Mouse (Mus musculus) heart, embryonic 10.5 days (tissue): ENCODE measurements around the gene Rbpjl. TPM values are rescaled to one million over a fixed set of nuclear protein-coding genes. Genes with fewer than 3 reads are reported as not detected.

Experiments
- DNase-seq: peaks from one replicate; pipeline ENCODE4 v3.0.0-alpha.2; 2017; ENCODE audit warnings: low spot score
- H3K27ac ChIP-seq: fragments of 300-500 bp; sonication (generic); 2 replicates; pipeline ENCODE4 v1.5.1; 2016; ENCODE audit warnings: mild to moderate bottlenecking
- H3K27me3 ChIP-seq: fragments of 300-500 bp; sonication (generic); 2 replicates; pipeline ENCODE4 v1.6.1; 2016; ENCODE audit warnings: mild to moderate bottlenecking; ENCODE audit not compliant: poor library complexity, insufficient read depth, severe bottlenecking
- H3K36me3 ChIP-seq: fragments of 300-500 bp; sonication (generic); 2 replicates; pipeline ENCODE4 v1.6.1; 2016; ENCODE audit warnings: mild to moderate bottlenecking, moderate library complexity
- H3K4me1 ChIP-seq: fragments of 300-500 bp; sonication (generic); 2 replicates; pipeline ENCODE4 v1.6.1; 2016; ENCODE audit warnings: mild to moderate bottlenecking
- H3K4me3 ChIP-seq: fragments of 300-500 bp; sonication (generic); 2 replicates; pipeline ENCODE4 v1.5.1; 2016; ENCODE audit warnings: mild to moderate bottlenecking, moderate library complexity
- H3K9me3 ChIP-seq: fragments of 300-500 bp; sonication (generic); 2 replicates; pipeline ENCODE4 v1.6.1; 2016; ENCODE audit warnings: mild to moderate bottlenecking, moderate library complexity
- WGBS: fragments of 180-500 bp; shearing (Covaris S2); methylation state at CpG from one replicate; pipeline ENCODE4 v1.1.7; 2016; 5-methylcytosine and 5-hydroxymethylcytosine counted together
- polyA plus RNA-seq: library from polyadenylated mRNA; unstranded; fragments of >200 nt; fragmentation: Nextera tagmentation; extraction: Ambion mirVana; gene quantifications from 2 replicates; pipeline ENCODE4 v1.2.1, GENCODE M21; 2016

Rbpjl gene
- polyA plus RNA-seq, 1 experiment from 2014 or later, result 0.08 TPM

DNA sequence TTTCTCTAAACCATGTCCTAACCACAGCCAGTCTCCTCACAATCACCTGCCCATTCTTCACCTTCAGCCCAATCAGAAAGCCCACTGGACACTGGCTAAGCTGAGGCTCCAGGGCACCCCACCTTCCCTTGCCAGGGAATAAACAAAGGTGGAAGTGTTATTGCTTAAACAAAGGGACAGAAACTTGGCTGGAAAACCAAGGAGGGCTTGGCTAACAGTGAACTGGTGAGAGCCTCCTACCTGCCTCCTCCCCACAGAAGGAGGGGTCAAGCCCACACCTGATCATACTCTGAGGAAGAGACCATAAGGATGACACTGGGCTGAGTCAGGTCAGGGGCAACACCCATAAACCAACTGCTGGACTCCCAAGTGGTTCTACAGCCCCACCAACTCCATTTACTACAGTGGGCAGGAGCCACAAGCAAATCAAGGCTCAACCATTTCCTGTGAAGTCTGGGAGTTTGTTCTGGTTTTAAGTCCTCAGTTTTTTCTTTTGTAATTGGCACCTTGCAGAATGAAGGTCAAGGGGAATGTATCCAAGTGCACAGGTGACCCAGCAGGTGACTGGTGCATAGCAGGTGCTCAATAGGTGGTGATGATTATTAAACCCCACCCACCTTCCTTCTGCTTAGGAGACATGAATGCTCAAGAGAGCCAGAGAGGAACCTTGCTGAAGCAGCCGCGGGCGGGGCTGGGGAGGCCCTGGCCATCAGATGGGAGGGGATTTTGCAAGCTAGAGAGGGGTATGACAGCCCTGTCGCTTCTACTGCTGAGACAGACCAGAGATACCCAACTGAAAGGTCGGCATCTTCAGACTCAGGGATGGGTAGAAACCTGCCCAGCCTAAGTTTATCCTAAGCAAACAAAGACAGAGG is 32.5 kb downstream of the Rbpjl start:
- peaks cover 89% of the 10 kb centered on the region for H3K4me1 ChIP-seq
- H3K27me3 ChIP-seq, result 0 out of 2 replicates have a peak, but pooled peaks cover 4% of the 10 kb centered on the region
- H3K27ac ChIP-seq, result peak overlapping the region; percentile 64; the same call in 1 of the 2 replicates
- DNase-seq, result no peak
- no peak overlapping the region for H3K4me3 ChIP-seq
- 25% methylated on average over 5 of the region's 5 CpGs for WGBS
- H3K9me3 ChIP-seq, result no peaks in the 10 kb centered on the region
- no peaks in the 10 kb centered on the region for H3K36me3 ChIP-seq

DNA sequence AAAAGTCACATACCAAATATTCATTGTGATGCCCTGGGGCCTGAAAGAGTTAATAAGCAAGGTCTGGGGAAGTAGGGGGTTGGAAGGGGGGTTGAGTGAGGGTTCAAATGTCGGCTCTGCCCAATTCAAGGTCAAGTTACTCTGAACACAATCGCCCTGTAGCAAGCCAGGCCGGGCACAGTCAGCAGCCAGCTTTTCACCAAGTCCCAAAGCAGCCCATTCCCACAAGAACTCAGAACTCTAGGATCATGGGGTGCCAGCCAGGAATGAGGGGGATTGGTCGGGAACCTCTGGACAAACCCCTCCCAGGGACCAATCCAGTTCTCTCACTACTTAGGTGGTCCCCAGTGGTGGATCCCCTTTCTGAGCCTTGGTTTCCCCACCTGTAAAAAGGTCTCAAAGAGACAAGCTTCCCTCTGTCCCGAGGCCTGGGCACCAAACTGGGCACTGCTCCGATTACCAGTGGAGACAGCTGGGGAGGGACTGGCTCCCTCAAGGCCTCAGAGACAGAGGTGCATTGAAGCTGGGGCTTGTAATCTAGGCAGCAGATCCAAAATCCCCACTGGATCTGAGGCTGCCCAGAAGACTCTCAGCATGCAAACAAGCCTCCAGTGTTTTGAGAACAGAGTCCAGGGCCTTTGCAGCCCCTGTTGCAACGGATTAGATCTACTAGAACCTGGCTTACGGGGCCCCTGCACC is 33.4 kb downstream of the Rbpjl start:
- no peak for DNase-seq
- Histone ChIP-seq H3K36me3 (no peaks in the 10 kb centered on the region), H3K4me1 (peaks cover 85% of the 10 kb centered on the region), H3K27me3 (peaks cover 12% of the 10 kb centered on the region; the same call in 1 of the 2 replicates), H3K9me3 (no peaks in the 10 kb centered on the region), H3K4me3 (no peak overlapping the region), H3K27ac (peak overlapping the region; percentile 77)
- 25% methylated on average over 8 of the region's 8 CpGs for WGBS

DNA sequence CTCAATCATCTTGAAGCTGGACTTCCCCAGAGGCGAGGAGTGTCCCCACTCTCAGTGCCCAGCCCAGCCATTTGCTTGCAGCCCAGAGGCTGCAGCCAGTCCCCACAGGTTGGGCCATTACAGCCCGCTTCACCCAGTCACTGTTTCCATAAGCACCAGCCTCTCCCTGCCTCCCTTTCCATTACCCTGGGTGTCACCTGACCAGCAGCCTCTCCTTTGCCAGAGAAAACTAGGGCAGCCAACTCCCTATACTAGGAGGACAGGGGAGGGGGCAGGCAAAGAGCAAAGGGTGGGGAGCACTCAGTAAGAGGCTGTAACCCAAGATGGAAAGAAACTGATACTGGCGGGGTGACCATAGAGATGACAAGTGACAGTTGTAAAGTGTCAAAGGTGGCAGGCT is 34.0 kb downstream of the Rbpjl start:
- H3K27ac ChIP-seq, result peak overlapping the region; percentile 77
- H3K9me3 ChIP-seq, result no peaks in the 10 kb centered on the region
- no peaks in the 10 kb centered on the region for H3K36me3 ChIP-seq
- 34% methylated on average over 3 of the region's 3 CpGs for WGBS
- no peak overlapping the region for H3K4me3 ChIP-seq
- H3K4me1 ChIP-seq, result peaks cover 85% of the 10 kb centered on the region
- peaks cover 16% of the 10 kb centered on the region; the same call in 1 of the 2 replicates for H3K27me3 ChIP-seq
- no peak for DNase-seq

DNA sequence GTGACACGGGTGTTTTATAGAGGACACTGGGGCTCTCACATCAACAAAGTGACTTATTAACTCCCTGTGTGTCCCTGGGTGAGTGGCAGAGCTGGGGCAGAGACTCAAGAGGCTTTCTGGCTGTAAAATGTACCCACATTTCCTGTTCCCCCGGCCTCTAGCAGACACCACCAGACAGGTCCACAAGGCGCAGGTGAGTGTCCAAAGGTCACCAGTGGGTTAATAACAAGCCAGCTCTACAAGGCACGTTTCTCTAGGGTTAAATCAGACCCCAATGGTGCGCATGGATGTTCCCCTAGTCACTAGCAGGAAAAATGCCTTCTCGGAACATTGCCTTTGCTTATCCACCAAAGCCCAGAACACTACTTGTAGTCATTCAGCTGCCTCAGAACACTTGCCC is 34.8 kb downstream of the Rbpjl start:
- DNase-seq, result no peak
- Histone ChIP-seq H3K27ac (no peak overlapping the region), H3K36me3 (no peaks in the 10 kb centered on the region), H3K4me1 (peaks cover 84% of the 10 kb centered on the region), H3K27me3 (peaks cover 16% of the 10 kb centered on the region; the same call in 1 of the 2 replicates), H3K9me3 (no peaks in the 10 kb centered on the region), H3K4me3 (no peak overlapping the region)
- 68% methylated on average over 6 of the region's 6 CpGs for WGBS

DNA sequence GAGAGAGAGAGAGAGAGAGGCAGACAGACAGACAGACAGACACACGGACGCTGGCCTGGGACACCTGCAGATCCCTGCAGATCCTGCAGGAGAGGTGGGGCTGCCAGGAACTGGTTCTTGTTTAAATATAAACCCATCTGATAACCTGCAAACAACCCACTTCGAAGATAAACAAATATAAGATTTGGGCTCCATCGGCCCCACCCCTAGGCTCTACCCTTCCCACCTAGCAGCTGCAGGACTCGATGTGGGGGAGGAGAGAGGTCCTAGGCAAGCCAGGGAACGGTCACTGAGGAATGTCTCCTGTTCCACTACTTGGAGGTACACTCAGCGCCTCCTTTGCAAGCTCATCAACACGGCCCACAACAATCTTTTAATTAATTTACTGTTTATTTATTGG is 35.3 kb downstream of the Rbpjl start:
- Histone ChIP-seq H3K4me3 (no peak overlapping the region), H3K4me1 (peaks cover 82% of the 10 kb centered on the region), H3K27ac (no peak overlapping the region), H3K9me3 (no peaks in the 10 kb centered on the region), H3K27me3 (peaks cover 16% of the 10 kb centered on the region; the same call in 1 of the 2 replicates), H3K36me3 (no peaks in the 10 kb centered on the region)
- WGBS, result 45% methylated on average over 8 of the region's 8 CpGs
- no peak for DNase-seq

DNA sequence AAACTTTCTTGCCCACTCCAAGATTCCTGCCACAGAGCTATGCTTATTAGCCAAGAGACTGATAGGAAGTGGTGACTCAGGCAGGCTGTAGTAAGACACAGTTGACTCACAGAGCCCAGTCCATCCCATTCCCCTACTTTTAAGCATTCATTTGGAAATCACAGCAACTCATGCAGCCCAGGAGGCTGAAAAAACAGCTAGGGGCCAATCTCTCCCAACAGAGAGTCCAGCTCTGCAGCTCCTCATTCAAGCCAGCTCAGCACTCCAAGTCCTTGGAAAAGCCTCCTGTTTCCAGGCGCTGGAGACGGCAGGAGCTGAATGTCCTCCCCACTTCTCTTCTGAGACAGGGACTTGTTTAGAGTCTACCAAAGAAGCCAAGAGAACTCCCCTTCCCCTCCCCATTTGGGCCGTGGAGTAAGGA is 36.1 kb downstream of the Rbpjl start:
- no peak overlapping the region for H3K27ac ChIP-seq
- DNase-seq, result no peak
- H3K4me1 ChIP-seq, result peaks cover 77% of the 10 kb centered on the region
- no peak overlapping the region for H3K4me3 ChIP-seq
- H3K27me3 ChIP-seq, result peaks cover 16% of the 10 kb centered on the region; the same call in 1 of the 2 replicates
- H3K36me3 ChIP-seq, result no peaks in the 10 kb centered on the region
- no peaks in the 10 kb centered on the region for H3K9me3 ChIP-seq
- 52% methylated on average over 3 of the region's 3 CpGs for WGBS

DNA sequence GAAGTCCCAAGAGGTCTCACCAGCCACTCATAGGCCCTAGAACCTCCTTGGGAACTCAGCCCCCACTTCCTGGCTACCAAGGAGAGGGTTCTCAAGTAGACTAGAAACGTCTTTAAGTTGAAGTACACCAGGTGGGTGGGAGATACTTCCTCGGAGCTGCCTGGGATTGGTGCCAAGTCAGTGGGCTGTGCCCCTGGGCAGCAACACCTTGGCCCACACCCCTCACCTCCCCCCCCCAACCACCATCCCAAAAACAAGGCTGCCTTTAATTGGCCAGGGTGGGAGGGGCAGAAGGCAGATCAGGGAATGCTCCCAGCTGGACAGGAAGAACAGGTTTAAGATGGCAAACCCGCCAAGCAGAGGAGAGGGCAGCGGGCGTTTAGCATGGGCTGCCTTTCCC is 37.4 kb downstream of the Rbpjl start:
- H3K27me3 ChIP-seq, result peaks cover 16% of the 10 kb centered on the region; the same call in 1 of the 2 replicates
- no peak for DNase-seq
- no peaks in the 10 kb centered on the region for H3K9me3 ChIP-seq
- H3K27ac ChIP-seq, result 0 out of 2 replicates have a peak overlapping the region, but pooled peaks have one; percentile 5
- 74% methylated on average over 5 of the region's 5 CpGs for WGBS
- no peaks in the 10 kb centered on the region for H3K36me3 ChIP-seq
- H3K4me3 ChIP-seq, result no peak overlapping the region
- peaks cover 70% of the 10 kb centered on the region for H3K4me1 ChIP-seq

DNA sequence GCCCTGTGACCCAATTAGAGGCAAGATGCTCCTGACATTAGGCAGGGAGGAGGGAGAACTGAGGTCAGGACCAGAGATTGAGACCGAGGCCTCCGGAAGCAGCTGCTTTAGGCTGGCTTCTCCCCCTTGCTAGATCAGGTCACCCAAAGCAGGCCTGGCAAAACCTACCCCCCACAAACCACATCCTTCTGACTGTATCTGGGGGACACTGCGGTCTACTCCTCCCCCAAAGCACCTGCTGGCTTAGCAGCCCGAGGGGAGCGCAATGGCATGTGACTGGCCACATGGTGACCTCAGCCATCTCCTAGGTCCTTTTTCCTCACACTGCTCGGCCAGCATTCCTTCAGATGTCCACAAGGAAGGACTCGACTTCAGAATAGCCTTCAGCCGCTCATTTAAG is 38.2 kb downstream of the Rbpjl start:
- Histone ChIP-seq H3K9me3 (no peaks in the 10 kb centered on the region), H3K4me1 (peaks cover 62% of the 10 kb centered on the region), H3K27me3 (peaks cover 16% of the 10 kb centered on the region; the same call in 1 of the 2 replicates), H3K4me3 (peak overlapping the region; percentile 71), H3K36me3 (no peaks in the 10 kb centered on the region), H3K27ac (0 out of 2 replicates have a peak overlapping the region, but pooled peaks have one; percentile 56)
- WGBS, result 45% methylated on average over 8 of the region's 8 CpGs
- no peak for DNase-seq

DNA sequence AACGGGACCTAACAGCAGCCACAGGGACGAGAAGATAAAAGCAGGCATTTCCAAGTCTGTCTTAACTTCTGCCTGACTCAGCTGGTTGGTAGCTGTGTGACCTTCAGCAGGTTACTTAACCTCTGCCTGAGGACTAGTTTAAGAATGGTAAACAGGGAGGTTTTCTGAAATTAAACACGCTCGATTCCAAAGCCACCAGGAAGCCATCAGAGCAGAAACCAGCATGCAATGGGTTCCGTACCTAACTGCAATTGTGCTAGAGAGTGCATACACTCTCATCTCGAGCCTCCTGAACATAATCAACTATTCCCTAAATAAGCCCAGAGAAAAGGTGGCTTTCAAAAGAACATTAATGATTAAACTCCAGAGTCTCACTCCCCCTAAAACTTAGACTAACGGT is 38.8 kb downstream of the Rbpjl start:
- no peak for DNase-seq
- Histone ChIP-seq H3K36me3 (no peaks in the 10 kb centered on the region), H3K4me1 (peaks cover 56% of the 10 kb centered on the region), H3K9me3 (no peaks in the 10 kb centered on the region), H3K27ac (peak overlapping the region; percentile 86; the same call in 1 of the 2 replicates), H3K27me3 (peaks cover 16% of the 10 kb centered on the region; the same call in 1 of the 2 replicates), H3K4me3 (peak overlapping the region; percentile 71)
- WGBS, result 33% methylated on average over 7 of the region's 7 CpGs

DNA sequence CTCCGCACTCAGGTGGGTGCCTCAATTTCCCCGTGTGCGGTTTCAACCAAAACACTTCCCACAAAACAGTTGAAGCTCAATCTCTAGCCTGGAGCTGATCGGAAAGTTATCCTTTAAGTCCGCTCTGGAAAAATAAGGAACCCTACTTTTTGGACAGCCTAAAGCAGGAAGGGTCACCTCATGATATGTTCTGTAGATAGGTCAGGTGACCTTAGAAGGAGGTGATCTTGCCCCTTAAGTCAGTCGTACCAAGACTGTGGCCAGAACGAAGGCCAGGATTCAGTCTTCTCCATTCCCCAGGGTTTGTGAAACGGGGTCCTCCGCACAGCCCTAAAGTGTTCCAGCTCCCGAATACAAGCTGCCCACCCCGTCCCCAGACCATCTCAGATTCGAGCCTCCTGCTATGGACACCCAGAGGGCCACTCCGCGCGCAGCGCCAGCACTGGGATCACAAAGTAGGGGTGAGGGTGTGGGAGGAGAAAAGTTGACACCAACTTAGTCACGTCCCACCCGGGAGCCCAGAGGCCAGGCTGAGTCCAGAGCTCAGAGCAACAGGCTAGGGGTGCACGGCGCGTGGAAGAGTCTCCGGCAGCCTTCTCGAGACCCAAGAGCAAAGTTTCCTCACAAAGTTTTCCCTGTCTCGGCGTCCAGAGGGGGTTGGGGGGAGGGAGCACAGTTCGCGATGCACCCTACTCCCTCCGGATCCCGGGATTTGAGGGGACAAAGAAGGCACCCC is 39.5 kb downstream of the Rbpjl start:
- 1% methylated on average over 29 of the region's 29 CpGs for WGBS
- Histone ChIP-seq H3K27ac (peak overlapping the region; percentile 86), H3K4me1 (peaks cover 48% of the 10 kb centered on the region), H3K9me3 (no peaks in the 10 kb centered on the region), H3K36me3 (no peaks in the 10 kb centered on the region), H3K27me3 (peaks cover 16% of the 10 kb centered on the region; the same call in 1 of the 2 replicates), H3K4me3 (peak overlapping the region; percentile 71)
- no peak for DNase-seq

DNA sequence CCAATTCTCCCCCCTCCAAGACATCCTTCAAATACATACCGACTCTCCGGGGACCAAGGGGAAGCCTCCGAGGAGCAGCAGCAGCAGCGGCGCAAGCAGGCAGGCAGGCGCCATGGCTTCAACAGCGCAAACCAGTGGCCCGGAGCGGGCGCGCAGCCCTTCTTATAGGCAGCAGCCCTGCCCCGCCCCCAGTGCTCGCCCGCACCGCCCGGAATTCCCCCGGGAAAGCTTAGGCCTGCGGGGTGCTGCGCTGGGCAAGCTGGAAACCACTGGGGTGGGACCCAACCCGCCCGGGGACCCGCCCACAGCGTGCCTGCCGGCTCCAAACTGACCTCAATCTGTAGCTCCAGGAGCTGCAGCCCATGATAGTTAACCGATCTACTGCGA is 40.1 kb downstream of the Rbpjl start:
- no peaks in the 10 kb centered on the region for H3K36me3 ChIP-seq
- H3K4me3 ChIP-seq, result peak overlapping the region; percentile 71
- peak; percentile 90 for DNase-seq
- H3K4me1 ChIP-seq, result peaks cover 43% of the 10 kb centered on the region
- under 1% methylated on average over 26 of the region's 26 CpGs for WGBS
- peaks cover 16% of the 10 kb centered on the region; the same call in 1 of the 2 replicates for H3K27me3 ChIP-seq
- H3K27ac ChIP-seq, result peak overlapping the region; percentile 86
- no peaks in the 10 kb centered on the region for H3K9me3 ChIP-seq

DNA sequence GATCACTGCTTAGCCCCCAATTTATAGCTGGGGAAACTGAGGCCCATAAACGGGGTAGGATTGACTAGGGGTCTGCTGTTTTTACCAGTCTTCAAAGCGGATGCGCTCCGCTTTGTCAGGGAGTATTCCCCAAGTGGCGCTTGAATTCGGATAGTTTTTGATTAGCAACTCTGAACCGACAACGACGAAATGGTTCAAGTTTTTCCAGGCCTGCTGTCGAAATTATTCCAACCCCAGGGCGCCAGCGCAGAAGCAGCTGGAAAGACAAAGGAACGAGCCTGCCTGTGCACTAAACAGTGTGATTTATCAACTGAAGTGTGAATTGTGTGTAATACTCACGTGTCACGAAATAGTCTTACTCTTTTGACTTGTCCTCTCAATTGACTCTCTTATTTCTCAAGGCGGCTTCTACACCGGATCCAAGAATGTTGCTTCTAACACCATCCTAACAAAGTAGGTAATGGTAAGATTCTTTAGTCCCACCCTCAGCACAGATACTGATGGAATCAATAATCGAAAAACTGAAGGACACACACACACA is 40.6 kb downstream of the Rbpjl start, which contains the start of gene Sdc4:
Sdc4 (minus strand) TSS at position 428 of the 541 bp plus-strand sequence.
- Histone ChIP-seq H3K27ac (peak within 1 kb of the TSS; percentile 86), H3K27me3 (peaks cover 16% of the 10 kb centered on the region; the same call in 1 of the 2 replicates), H3K36me3 (no peaks in the 10 kb centered on the region), H3K4me1 (peaks cover 38% of the 10 kb centered on the region), H3K4me3 (peak within 1 kb of the TSS; percentile 71), H3K9me3 (no peaks in the 10 kb centered on the region)
- DNase-seq, result no peak
- WGBS, result 9% methylated on average over 18 of the region's 18 CpGs
